Mouse (Mus musculus) NIH3T3 (cell line): Measurements from ENCODE around the gene Sfxn1.

Experiments used
- DNase-seq: peaks from one replicate; pipeline ENCODE4 v3.0.0-alpha.2; 2012; ENCODE audit warnings: low read depth

Gene Sfxn1

GRCm38 (mm10) chr13:54071606-54072331 lies at the start of gene Sfxn1:
Gene Sfxn1 (plus strand): TSS chr13:54071869.
- DNase-seq: peak; percentile 87

GRCm38 (mm10) chr13:54023311-54023710 lies 48.4 kb upstream of the Sfxn1 start:
- DNase-seq: no peak

GRCm38 (mm10) chr13:54027079-54027478 lies 44.6 kb upstream of the Sfxn1 start:
- DNase-seq: no peak

GRCm38 (mm10) chr13:54033653-54034052 lies 38.0 kb upstream of the Sfxn1 start:
- DNase-seq: no peak

- DNase-seq: peak; percentile 43
Measured at GRCm38 (mm10) chr13:54035541-54035940, 36.1 kb upstream of the Sfxn1 start.

GRCm38 (mm10) chr13:54037936-54038335 lies 33.7 kb upstream of the Sfxn1 start:
- DNase-seq: no peak

- DNase-seq: no peak
Measured at GRCm38 (mm10) chr13:54040256-54040655, 31.4 kb upstream of the Sfxn1 start.

- DNase-seq: no peak
Measured at GRCm38 (mm10) chr13:54048679-54049352, 22.9 kb upstream of the Sfxn1 start.

- no peak for DNase-seq
Measured at GRCm38 (mm10) chr13:54051641-54052040, 20.0 kb upstream of the Sfxn1 start.

GRCm38 (mm10) chr13:54054962-54055361 lies 16.7 kb upstream of the Sfxn1 start:
- no peak for DNase-seq

GRCm38 (mm10) chr13:54055448-54055861 lies 16.2 kb upstream of the Sfxn1 start, which contains the start of gene Drd1:
Gene Drd1 (minus strand): TSS chr13:54055705.
- DNase-seq: peak; percentile 60

GRCm38 (mm10) chr13:54062068-54062467 lies 9.6 kb upstream of the Sfxn1 start:
- DNase-seq: no peak

GRCm38 (mm10) chr13:54063292-54063691 lies 8.4 kb upstream of the Sfxn1 start:
- peak; percentile 66 for DNase-seq

- no peak for DNase-seq
Measured at GRCm38 (mm10) chr13:54066081-54066746, 5.5 kb upstream of the Sfxn1 start.

GRCm38 (mm10) chr13:54067617-54068166 lies 4.0 kb upstream of the Sfxn1 start:
- no peak for DNase-seq

GRCm38 (mm10) chr13:54071011-54071410 lies 658 bp upstream of the Sfxn1 start:
- DNase-seq: no peak

- DNase-seq: peak; percentile 19
Measured at GRCm38 (mm10) chr13:54072526-54073057, 923 bp downstream of the Sfxn1 start.

- DNase-seq: peak; percentile 36
Measured at GRCm38 (mm10) chr13:54073066-54073465, 1.4 kb downstream of the Sfxn1 start.

- peak; percentile 53 for DNase-seq
Measured at GRCm38 (mm10) chr13:54073491-54073890, 1.8 kb downstream of the Sfxn1 start.

- DNase-seq: no peak
Measured at GRCm38 (mm10) chr13:54075416-54075815, 3.7 kb downstream of the Sfxn1 start.

GRCm38 (mm10) chr13:54076051-54076450 lies 4.4 kb downstream of the Sfxn1 start:
- DNase-seq: no peak

- DNase-seq: no peak
Measured at GRCm38 (mm10) chr13:54076762-54077460, 5.2 kb downstream of the Sfxn1 start.
